ENCODE assay signal across 10 mouse cellular contexts in genomic region chr17:29463627-29464026, GRCm38 (mm10). TPM values are rescaled to one million over a fixed set of nuclear protein-coding genes. Genes with fewer than 3 reads are reported as not detected.
A peak's percentile ranks its signal among the peaks of the same experiment; 100 is the strongest.
DNase-seq lines count a peak whose midpoint lies in the region; ATAC-seq lines count a peak whose summit lies in the region.
"Had no signal": no experiment of that assay in that cellular context is flagged by ENCODE, and none has a peak within 500 bp of the region (broad histone marks: within the 10 kb centered on the region; RNA-seq: fewer than 3 reads in every experiment).

No protein-coding gene starts in this region.

- DNase-seq in lung, postnatal 10 days, result no peak
- peak; percentile 23 for DNase-seq in liver
- no peak for DNase-seq in gastrocnemius, postnatal 14 days
- DNase-seq in urinary bladder, postnatal 4 days (ENCODE audit: low spot score in 2 of 2), result no peak
- DNase-seq in layer of hippocampus, adult 9-11 months, result no peak
- DNase-seq: cerebellum, adult 11-12 months had no signal

- peak overlapping the region; percentile 58 for H3K4me2 ChIP-seq in lung, embryonic 15.5 days
- peak overlapping the region; percentile 53 for H3K4me2 ChIP-seq in forebrain, embryonic 15.5 days (replicated peaks)
- peak overlapping the region; percentile 54 for H3K4me2 ChIP-seq in stomach, embryonic 15.5 days

- H3K27ac ChIP-seq in lung, embryonic 15.5 days, result peak overlapping the region; percentile 91
- H3K27ac ChIP-seq in forebrain, embryonic 15.5 days (replicated peaks), result peak overlapping the region; percentile 59
- H3K27ac ChIP-seq in stomach, embryonic 15.5 days, result peak overlapping the region; percentile 88

- peak overlapping the region; percentile 29 for H3K9ac ChIP-seq in lung, embryonic 15.5 days
- H3K9ac ChIP-seq in forebrain, embryonic 15.5 days (replicated peaks), result peak overlapping the region; percentile 46
- 0 out of 2 replicates have a peak overlapping the region, but pooled peaks have one; percentile 10 for H3K9ac ChIP-seq in stomach, embryonic 15.5 days

- H3K4me3 ChIP-seq in lung, embryonic 15.5 days, result peak overlapping the region; percentile 27
- H3K4me3 ChIP-seq in forebrain, embryonic 15.5 days, result peak overlapping the region; percentile 31
- peak overlapping the region; percentile 23 for H3K4me3 ChIP-seq in stomach, embryonic 15.5 days (replicated peaks)
- H3K4me3 ChIP-seq: myocyte had no signal

- peaks cover 66% of the 10 kb centered on the region for H3K4me1 ChIP-seq in lung, embryonic 15.5 days
- H3K4me1 ChIP-seq in forebrain, embryonic 15.5 days, result peaks cover 47% of the 10 kb centered on the region
- peaks cover 25% of the 10 kb centered on the region for H3K4me1 ChIP-seq in stomach, embryonic 15.5 days

- H3K36me3 ChIP-seq in lung, embryonic 15.5 days, result no peaks in the 10 kb centered on the region
- H3K36me3 ChIP-seq in forebrain, embryonic 15.5 days, result no peaks in the 10 kb centered on the region
- H3K36me3 ChIP-seq in stomach, embryonic 15.5 days, result no peaks in the 10 kb centered on the region

- H3K27me3 ChIP-seq in lung, embryonic 15.5 days, result no peaks in the 10 kb centered on the region
- 0 out of 2 replicates have a peak, but pooled peaks cover 3% of the 10 kb centered on the region for H3K27me3 ChIP-seq in forebrain, embryonic 15.5 days
- no peaks in the 10 kb centered on the region for H3K27me3 ChIP-seq in stomach, embryonic 15.5 days (replicated peaks)

- intact Hi-C loops in gastrocnemius, postnatal 14 days (cut with DNase I; ENCODE audit: low total_unique reads), result no loop called here

- WGBS in lung, embryonic 15.5 days, result 6% methylated on average over 13 of the region's 13 CpGs
- 11% methylated on average over 13 of the region's 13 CpGs for WGBS in forebrain, embryonic 15.5 days
- 13% methylated on average over 12 of the region's 13 CpGs for WGBS in stomach, embryonic 15.5 days

- H3K9me3 ChIP-seq in lung, embryonic 15.5 days, result no peaks in the 10 kb centered on the region
- no peaks in the 10 kb centered on the region for H3K9me3 ChIP-seq in forebrain, embryonic 15.5 days
- no peaks in the 10 kb centered on the region for H3K9me3 ChIP-seq in stomach, embryonic 15.5 days

- ATAC-seq in lung, embryonic 15.5 days (ENCODE audit: borderline replicate concordance, extremely low read depth, low FRiP score, low TSS enrichment), result peak; percentile 29; the same call in 1 of the 2 replicates
- ATAC-seq in forebrain, embryonic 15.5 days (replicated peaks), result no peak
- ATAC-seq in stomach, embryonic 15.5 days (ENCODE audit: insufficient read depth, low FRiP score, low read depth), result peak; percentile 37

RNA-seq across cellular contexts. Expression of gene Pim1, which starts 26.9 kb away (rescaled TPM):
- polyA plus RNA-seq in lung, embryonic 15.5 days (2015; fragmentation: Nextera tagmentation; extraction: Ambion mirVana), result 16.3 and 17.2 TPM in 2 replicates
- 15.6 and 17.7 TPM in 2 replicates for polyA plus RNA-seq in forebrain, embryonic 15.5 days (2015; fragmentation: Nextera tagmentation; extraction: Ambion mirVana)
- polyA plus RNA-seq in stomach, embryonic 15.5 days (2015; fragmentation: Nextera tagmentation; extraction: Ambion mirVana), result 11.5 and 20.9 TPM in 2 replicates
- 10 to 100 TPM; 17.6 to 18.2 TPM for total RNA-seq in gastrocnemius, postnatal 14 days (2021)
